Mouse (Mus musculus) Muller cell, postnatal 12 days (primary cell): ENCODE results near the gene Vamp2.

ENCODE experiments used
- DNase-seq: peaks from one replicate; pipeline ENCODE4 v3.0.0-alpha.2; 2015; ENCODE audit errors: inconsistent ontology term

Vamp2 gene

GRCm38 (mm10) chr11:69099177-69099914 lies 11.1 kb downstream of the Vamp2 start:
- no peak for DNase-seq

DNA sequence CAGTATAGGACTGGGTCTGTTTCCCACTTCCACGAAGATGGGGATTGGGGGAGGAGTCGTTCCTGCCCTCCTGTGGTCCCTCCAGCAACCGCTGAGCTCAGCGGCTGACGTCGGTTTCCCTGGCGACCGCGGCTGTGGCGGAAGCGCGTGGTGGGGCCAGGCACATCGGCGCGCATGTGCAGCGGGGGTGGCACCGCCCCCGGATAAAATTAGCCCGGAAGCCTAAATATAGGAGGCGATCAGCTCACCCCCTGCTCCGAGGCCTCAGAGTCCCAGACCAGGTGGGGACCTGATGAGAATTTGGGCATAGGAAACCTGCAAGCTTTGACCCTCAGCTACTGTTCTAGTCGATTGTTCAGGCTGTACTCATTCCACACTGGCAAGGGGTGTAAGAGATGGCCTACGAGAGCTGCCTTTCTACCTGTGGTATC lies 11.6 kb downstream of the Vamp2 start:
- DNase-seq, result peak; percentile 95

GRCm38 (mm10) chr11:69100639-69101360 lies 12.5 kb downstream of the Vamp2 start:
- DNase-seq, result no peak

DNA sequence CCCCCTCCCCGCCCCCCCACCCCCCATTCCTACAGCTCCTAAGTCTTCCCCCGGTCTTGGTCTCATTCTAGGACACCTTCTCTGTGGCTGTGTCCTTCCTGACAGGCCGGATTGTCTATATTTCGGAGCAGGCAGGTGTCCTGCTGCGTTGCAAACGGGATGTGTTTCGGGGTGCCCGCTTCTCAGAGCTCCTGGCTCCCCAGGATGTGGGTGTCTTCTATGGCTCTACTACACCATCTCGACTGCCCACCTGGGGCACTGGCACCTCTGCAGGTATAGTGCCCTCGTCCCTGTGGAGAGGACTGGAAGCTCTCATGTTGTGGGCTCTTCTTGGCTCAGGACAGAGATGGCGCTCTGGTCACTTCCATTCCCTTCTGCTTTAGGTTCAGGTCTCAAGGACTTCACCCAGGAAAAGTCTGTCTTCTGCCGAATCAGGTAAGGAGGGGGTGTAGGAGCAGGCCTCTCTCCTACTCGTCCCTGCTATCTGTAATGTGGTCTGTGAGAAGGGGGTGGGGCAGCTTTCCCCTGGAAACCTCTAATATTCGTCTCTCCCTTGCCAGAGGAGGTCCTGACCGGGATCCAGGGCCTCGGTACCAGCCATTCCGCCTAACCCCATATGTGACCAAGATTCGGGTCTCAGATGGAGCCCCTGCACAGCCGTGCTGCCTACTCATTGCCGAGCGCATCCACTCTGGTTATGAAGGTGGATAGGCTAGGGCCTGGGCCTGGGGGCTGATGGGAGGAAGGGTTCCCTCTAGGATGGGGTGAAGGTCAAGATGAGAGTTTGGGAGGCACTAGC lies 13.5 kb downstream of the Vamp2 start:
- no peak for DNase-seq

DNA sequence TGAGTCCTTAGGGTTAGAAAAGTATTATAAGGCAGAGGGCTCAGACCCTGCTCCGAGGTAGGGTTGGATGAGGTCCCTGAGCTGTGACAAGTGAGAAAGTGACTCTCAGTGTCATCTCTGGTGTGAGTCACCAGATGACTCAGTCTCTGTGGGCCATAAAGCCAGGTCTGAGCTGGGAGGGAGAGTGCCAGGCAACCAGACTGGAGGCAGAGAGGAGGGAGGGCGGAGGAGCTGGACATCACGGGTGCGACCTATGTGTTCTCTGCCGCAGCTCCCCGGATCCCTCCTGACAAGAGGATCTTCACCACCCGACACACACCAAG lies 14.1 kb downstream of the Vamp2 start:
- no peak for DNase-seq

DNA sequence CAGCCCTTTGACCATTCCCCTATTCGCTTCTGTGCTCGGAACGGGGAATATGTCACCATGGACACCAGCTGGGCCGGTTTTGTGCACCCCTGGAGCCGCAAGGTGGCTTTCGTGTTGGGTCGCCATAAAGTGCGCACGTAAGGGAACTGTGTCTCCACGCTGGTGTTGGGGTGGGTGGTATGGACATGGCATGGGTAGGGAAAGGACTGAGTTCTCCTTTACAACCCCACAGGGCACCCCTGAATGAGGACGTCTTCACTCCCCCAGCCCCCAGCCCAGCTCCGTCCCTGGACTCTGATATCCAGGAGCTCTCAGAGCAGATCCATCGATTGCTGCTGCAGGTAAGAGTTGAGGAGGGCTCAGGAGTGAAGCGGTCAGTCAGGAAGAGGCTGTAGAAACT lies 14.8 kb downstream of the Vamp2 start:
- DNase-seq, result no peak

- no peak for DNase-seq
Observed at GRCm38 (mm10) chr11:69103531-69104435, 15.5 kb downstream of the Vamp2 start.

- DNase-seq, result no peak
Observed at GRCm38 (mm10) chr11:69104487-69104886, 16.2 kb downstream of the Vamp2 start.

DNA sequence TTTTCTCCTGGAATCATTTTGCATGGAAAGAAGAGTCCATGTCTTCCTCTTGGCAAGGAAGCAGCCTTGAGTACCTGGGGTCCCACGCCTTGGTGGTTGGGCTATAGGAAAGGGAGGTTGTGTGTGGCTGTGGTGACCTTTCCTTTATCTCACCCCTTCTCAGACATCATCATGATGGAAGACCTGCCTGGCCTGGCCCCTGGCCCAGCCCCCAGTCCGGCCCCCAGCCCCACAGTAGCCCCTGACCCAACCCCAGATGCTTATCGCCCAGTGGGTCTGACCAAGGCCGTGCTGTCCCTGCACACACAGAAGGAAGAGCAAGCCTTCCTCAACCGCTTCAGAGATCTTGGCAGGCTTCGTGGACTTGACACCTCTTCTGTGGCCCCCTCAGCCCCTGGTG lies 16.9 kb downstream of the Vamp2 start:
- no peak for DNase-seq

- DNase-seq, result no peak
Observed at GRCm38 (mm10) chr11:69105796-69106195, 17.5 kb downstream of the Vamp2 start.

- no peak for DNase-seq
Observed at GRCm38 (mm10) chr11:69106299-69106698, 18.0 kb downstream of the Vamp2 start.

GRCm38 (mm10) chr11:69106842-69107241 lies 18.6 kb downstream of the Vamp2 start:
- no peak for DNase-seq

DNA sequence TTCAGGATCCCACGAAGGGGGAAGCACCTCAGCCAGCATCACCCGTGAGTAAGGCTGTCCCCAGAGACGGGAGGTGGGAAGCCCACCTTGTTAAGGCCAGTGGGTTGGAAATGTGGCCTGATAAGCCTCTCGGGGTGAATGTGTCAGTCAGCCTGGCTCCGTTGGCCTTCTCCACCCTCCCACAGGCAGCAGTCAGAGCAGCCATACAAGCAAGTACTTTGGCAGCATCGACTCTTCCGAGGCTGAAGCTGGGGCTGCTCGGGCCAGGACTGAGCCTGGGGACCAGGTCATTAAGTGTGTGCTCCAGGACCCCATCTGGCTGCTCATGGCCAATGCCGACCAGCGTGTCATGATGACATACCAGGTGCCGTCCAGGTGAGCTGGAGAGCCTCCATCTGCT lies 19.4 kb downstream of the Vamp2 start:
- DNase-seq, result no peak

DNA sequence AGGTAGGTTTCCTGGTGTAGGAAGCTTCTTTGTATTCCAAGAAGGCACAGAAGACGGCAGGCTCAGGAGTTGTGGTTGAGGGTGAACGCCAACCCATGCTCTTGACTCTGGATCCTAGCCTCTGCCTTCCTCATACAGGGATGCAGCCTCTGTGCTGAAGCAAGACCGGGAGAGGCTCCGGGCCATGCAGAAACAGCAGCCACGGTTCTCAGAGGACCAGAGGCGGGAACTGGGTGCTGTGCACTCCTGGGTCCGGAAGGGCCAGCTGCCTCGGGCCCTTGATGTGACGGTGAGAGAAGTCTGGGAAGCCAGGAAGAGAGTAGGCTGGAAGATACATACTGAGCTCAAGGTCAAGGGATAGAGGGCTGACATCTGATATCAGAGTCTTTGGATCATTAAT lies 19.9 kb downstream of the Vamp2 start:
- no peak for DNase-seq

DNA sequence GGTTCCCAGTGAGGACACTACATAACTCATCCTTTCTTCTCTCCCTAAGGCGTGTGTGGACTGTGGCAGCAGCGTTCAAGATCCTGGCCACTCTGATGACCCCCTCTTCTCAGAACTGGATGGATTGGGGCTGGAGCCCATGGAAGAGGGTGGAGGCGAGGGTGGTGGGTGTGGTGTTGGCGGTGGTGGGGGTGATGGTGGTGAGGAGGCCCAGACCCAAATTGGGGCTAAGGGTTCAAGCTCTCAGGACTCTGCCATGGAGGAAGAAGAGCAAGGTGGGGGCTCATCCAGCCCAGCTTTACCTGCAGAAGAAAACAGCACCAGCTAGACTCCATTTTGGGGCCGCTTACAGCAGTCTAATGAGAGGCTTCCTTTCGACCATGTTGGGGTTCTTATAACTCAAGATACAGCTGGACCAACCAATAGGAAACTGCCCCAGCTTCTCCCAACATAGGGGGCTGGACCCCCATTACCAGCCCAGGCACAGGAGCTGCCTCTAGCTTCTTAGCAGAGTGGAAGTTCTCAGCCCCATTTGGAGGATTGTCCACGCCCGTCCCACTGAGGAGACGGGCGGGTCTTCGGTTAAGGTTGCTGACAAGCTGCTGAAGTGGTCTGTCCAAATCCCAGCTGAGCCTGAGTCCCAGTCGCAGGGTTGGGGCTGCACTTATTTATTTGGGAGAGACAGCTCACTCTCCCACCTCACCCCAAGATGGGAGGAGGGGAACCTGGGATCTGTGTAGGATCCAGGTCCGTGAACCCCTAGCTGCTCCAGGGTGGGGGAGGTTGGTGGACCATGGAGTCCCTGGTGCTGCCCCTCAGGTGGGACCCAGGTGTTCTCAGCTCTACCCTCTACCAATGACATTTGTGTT lies 21.0 kb downstream of the Vamp2 start:
- DNase-seq, result no peak

DNA sequence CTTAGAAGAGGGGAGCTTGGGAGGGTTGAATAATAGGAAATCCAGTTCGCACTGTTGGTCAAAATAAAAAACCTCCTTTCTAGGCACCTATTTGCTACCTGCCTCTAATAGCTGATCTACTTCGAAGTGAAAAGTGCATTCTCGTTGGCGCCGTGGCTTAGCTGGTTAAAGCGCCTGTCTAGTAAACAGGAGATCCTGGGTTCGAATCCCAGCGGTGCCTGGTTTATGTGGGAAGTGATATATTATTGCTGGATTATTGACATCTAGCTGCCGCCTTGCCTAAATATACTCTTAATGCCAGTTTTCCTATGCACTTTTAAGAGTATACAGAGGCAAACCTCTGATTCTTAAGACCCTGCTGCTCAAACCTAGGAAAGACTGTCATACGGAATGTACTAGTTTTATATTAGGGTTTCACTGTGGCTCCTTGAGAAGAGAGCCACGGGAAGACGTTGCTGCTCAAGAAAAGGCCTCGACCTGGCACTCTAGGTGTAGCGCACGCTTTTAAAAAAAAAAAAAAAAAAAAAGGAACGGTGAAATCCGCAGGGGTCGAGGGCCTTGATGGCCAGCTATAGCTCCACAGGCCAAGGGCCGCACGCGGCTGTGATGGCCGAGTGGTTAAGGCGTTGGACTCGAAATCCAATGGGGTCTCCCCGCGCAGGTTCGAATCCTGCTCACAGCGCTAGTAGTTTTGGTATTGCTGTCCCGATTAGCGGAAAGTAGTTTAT lies 22.2 kb downstream of the Vamp2 start:
- DNase-seq, result peak; percentile 85

DNA sequence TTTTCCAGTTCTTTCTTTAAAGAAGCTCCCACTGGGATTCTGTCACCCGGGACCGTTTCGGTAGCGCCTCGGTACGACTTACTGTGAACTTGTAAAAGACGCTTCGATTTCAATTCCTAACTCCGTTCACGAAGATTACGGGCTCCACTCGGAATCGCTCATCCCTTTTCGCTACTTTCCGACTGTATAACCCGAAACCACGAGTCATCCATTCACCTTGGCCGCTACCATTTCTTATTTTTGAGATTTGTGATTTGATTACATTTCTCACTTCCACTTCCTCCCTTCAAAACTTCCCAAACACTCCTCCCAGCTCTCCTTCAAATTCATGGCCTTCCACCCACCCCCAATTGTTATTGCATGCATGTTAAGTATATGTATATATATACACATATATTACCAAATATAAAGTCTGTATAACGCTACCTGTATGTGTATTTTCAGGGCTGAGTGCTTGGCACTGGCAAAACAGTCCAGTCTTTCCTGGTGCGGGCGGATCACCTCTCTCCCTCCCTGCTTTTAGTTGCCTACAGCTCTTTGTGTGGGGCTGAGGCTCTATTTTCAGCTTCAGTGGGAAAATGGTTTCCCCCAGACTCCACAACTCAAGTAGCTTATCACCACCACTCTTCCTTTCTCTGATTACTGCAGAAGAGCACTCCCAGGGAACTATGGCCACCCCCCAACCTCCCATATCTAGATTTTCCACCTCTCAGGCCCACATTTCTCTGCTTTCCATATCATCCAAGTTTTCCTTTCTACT lies 22.9 kb downstream of the Vamp2 start:
- DNase-seq, result no peak

DNA sequence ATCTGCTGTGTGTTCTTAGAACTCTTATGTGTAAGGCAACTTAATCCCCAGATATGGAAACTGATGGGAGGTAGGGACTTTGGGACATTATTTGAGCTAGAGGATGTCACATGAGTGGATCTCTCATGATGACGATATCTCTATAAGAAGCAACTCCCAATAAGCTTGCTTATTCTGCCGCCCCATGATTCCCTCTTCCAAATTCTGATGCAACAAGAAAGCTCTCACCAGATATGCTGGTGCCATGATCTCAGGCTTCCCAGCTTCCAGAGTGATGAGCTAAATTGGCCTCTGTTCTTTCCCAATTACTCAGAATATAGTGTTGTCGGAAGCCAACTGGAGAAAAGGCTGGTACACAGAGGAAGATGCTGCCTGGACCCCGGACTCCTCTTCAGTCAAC lies 23.6 kb downstream of the Vamp2 start:
- DNase-seq, result no peak

GRCm38 (mm10) chr11:69114018-69114417 lies 25.7 kb downstream of the Vamp2 start:
- peak; percentile 46 for DNase-seq
